Mouse (Mus musculus): ENCODE measurements at regions not wholly inside any gene's neighbourhood (a gene's known extent, or its start where the extent isn't known, plus 50 kb on each side); places are given as distances from the start of the nearest gene placed in this dataset.

DNA sequence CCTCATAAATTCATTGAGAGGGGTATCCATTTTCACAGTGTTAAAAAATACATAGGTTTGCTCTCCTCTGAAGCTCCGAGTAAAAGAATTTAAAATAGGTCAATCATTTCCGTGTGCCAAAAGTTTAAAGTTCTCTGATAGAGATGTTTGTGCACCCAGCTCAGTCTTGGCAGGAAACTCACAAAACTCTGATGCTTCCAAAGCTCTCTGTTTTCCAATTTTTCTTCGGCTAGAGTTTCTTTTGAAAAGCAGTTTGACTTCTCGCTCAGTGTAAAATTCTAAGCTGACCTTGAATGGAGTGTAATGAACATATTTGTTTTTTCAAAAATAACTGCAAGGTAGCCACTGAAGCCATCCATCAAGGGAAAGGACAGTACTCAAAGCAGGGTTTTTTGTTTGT is 215.9 kb upstream of the Pgrmc2 start:
- TF ChIP-seq POLR2A (IDR thresholded peaks at IDR 0.05; ENCODE audit: borderline replicate concordance, extremely low read depth, low read depth, low read length): no peak
- no peak for TF ChIP-seq CTCF (IDR thresholded peaks at IDR 0.05; ENCODE audit: insufficient read depth, low read length)
- no peak for DNase-seq
- WGBS: 57% methylated on average over 4 of the region's 4 CpGs
- Histone ChIP-seq H3K4me1 (ENCODE audit: control insufficient read depth, insufficient read depth, low read length) (0 out of 2 replicates have a peak, but pooled peaks cover 5% of the 10 kb centered on the region), H3K4me3 (replicated peaks; ENCODE audit: extremely low read depth, low read depth, low read length) (no peak overlapping the region)

DNA sequence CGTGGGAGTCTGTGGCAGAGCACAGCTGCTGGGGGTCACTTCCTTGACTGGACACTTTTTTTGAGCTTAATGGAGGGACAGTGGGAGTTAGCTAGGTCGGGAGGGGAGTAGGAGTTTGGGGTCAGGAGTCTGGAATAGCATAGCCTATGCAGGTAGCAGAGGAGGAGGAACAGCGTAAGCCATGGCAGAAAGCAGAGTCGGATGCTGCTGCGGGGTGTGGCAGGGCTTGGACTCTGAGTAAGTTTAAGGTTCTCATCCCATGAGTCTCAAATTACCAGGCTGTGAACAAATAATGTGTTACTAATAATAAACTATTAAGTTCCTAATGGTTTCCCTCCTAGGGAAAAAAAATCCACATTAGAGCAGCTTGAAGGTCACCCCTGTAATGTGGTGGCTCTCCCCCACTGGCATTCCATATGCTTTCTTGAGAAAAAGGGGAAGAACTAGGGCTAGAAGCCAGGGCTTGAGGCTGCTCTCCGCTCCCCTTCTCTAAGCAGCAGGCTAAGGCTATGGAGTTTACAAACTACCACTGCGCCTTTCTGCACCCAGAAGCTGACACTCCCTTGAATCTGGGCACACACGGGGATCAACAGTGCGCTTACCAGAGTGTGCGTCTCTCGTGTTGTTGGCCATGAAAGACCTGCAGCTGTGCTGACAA is 213.4 kb upstream of the Pgrmc2 start:
- TF ChIP-seq CTCF (IDR thresholded peaks at IDR 0.05; ENCODE audit: insufficient read depth, low read length) (no peak), POLR2A (IDR thresholded peaks at IDR 0.05; ENCODE audit: borderline replicate concordance, extremely low read depth, low read depth, low read length) (no peak)
- Histone ChIP-seq H3K4me1 (ENCODE audit: control insufficient read depth, insufficient read depth, low read length) (0 out of 2 replicates have a peak, but pooled peaks cover 5% of the 10 kb centered on the region), H3K4me3 (replicated peaks; ENCODE audit: extremely low read depth, low read depth, low read length) (no peak overlapping the region)
- 70% methylated on average over 11 of the region's 11 CpGs for WGBS
- no peak for DNase-seq

DNA sequence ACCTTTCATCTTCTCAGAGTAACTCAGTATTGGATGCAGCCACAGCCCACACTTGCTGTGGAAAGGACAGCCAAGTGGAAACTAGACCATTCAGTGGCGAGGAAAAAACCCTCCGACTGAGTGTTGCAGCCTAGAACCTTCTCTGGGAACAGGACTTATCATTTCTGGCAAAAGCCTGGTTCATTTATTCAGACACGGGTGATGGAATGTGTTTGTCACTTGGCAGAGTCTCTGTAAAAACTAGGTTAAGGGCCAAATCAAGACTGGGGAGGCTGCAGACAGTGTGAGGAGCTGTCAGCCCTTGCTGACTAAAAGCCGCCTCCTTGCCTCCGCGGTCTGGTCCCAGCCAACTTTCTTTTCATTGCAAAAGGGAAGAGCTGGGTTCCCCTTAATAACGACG is 212.3 kb upstream of the Pgrmc2 start:
- TF ChIP-seq POLR2A (IDR thresholded peaks at IDR 0.05; ENCODE audit: borderline replicate concordance, extremely low read depth, low read depth, low read length) (no peak), CTCF (IDR thresholded peaks at IDR 0.05; ENCODE audit: insufficient read depth, low read length) (no peak)
- peak; percentile 8 for DNase-seq
- Histone ChIP-seq H3K4me3 (replicated peaks; ENCODE audit: extremely low read depth, low read depth, low read length) (no peak overlapping the region), H3K4me1 (ENCODE audit: control insufficient read depth, insufficient read depth, low read length) (0 out of 2 replicates have a peak, but pooled peaks cover 5% of the 10 kb centered on the region)
- WGBS: 46% methylated on average over 8 of the region's 8 CpGs

DNA sequence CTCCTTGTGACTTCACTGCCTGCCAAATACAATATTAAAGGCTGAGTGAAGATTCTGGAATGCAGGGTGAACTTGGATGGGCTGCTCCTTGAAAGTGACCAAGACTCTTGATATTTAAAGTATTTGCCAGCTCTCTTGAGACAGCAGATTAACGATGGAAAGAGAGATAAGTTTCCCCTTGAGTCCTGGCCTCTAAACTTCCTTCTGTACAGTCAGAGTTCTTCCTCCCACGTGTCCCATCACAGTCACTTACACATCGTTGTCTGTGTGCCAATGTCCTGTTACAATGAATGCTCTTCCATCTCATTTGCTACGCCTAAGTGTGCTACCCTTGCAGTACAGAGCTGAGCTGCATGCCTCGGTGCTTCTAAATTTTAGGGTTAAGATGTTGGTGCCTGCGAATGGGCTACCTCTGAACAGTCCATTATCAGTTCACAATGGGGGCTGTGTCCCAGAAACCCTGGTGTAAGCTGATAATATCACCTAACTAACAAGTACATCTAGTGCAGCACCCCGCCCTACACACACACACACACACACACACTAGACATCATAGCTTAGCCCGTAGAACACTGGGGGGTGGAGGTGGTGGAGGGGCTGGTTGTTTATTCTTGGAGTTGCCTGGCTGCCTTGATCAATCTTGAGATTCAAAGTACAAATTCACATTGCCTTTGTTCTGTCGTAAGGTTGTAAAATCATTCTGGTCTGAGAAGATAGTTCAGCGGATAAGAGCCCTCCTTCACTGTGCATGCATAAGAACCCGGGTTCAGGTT is 207.9 kb upstream of the Pgrmc2 start:
- no peak for DNase-seq
- TF ChIP-seq CTCF (IDR thresholded peaks at IDR 0.05; ENCODE audit: insufficient read depth, low read length): no peak
- TF ChIP-seq POLR2A (IDR thresholded peaks at IDR 0.05; ENCODE audit: borderline replicate concordance, extremely low read depth, low read depth, low read length): no peak
- 49% methylated on average over 11 of the region's 11 CpGs for WGBS

DNA sequence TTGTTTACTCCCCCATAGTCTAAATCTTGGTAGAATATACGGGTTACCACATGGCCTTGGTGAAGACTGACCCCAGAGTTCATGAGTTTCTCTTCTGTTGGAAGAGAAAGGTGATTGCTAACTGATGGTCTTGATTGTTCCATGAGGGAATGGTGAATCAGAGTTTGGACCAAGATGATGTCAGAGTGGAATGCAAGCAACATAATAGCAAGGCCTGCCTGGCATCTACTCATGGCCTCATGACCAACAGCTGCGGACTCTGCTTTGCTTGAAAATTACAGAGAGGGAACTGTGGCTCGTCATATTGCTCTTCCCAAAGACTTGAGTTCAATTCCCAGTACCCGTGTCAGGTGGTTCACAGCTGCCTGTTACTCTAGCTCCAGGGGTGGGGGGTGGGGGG is 205.9 kb upstream of the Pgrmc2 start:
- WGBS: 85% methylated on average over 4 of the region's 4 CpGs
- no peak overlapping the region for H3K4me3 ChIP-seq (replicated peaks; ENCODE audit: extremely low read depth, low read depth, low read length)
- H3K4me1 ChIP-seq (ENCODE audit: control insufficient read depth, insufficient read depth, low read length): no peaks in the 10 kb centered on the region
- no peak for TF ChIP-seq POLR2A (IDR thresholded peaks at IDR 0.05; ENCODE audit: borderline replicate concordance, extremely low read depth, low read depth, low read length)
- no peak for TF ChIP-seq CTCF (IDR thresholded peaks at IDR 0.05; ENCODE audit: insufficient read depth, low read length)
- no peak for DNase-seq

More for the DNA sequence above, 207.9 kb upstream of the Pgrmc2 start:
- Histone ChIP-seq H3K4me1 (ENCODE audit: control insufficient read depth, insufficient read depth, low read length) (0 out of 2 replicates have a peak, but pooled peaks cover under 1% of the 10 kb centered on the region), H3K4me3 (replicated peaks; ENCODE audit: extremely low read depth, low read depth, low read length) (no peak overlapping the region)

DNA sequence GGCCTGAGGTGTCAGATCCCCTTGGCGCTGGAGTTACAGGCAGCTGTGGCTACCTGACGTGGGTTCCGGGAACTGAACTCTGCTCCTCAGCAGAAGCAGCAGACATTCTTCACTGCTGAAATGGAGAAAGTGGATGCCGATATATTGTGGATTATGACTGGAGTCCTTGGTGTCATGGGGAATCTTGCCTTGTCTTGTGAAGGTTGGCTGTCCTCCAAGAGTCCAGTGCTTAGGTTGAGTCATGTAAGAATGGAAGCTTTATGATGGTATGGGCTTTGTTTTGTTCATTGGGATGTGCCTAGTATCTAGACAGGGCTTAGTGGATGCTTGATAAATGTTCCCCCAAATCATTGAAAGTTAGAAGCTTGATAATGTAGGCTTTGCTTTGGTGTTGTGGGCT is 205.2 kb upstream of the Pgrmc2 start:
- no peak overlapping the region for H3K4me3 ChIP-seq (replicated peaks; ENCODE audit: extremely low read depth, low read depth, low read length)
- 89% methylated on average over 4 of the region's 4 CpGs for WGBS
- no peaks in the 10 kb centered on the region for H3K4me1 ChIP-seq (ENCODE audit: control insufficient read depth, insufficient read depth, low read length)
- no peak for TF ChIP-seq CTCF (IDR thresholded peaks at IDR 0.05; ENCODE audit: insufficient read depth, low read length)
- no peak for TF ChIP-seq POLR2A (IDR thresholded peaks at IDR 0.05; ENCODE audit: borderline replicate concordance, extremely low read depth, low read depth, low read length)
- no peak for DNase-seq

DNA sequence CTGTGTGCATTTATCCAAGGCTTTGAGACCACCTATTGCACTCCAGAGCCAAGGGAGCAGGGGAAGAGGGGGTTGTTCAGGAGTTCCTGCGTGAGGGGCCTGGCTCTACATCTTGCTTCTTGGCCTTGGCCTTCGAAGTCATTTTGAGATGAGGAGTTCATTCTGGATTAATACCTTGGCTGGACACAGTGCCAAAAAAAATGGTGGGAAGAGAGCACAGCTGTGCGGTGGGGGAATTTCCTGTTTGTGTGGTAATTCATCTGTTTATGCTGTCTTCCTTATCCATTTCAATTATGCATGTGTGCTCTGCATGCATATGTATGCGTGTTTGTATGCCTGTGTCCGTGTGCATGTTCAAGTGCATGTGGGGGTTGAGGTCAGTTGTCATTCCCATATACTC is 202.5 kb upstream of the Pgrmc2 start:
- no peaks in the 10 kb centered on the region for H3K4me1 ChIP-seq (ENCODE audit: control insufficient read depth, insufficient read depth, low read length)
- no peak overlapping the region for H3K4me3 ChIP-seq (replicated peaks; ENCODE audit: extremely low read depth, low read depth, low read length)
- TF ChIP-seq CTCF (IDR thresholded peaks at IDR 0.05; ENCODE audit: insufficient read depth, low read length) (no peak), POLR2A (IDR thresholded peaks at IDR 0.05; ENCODE audit: borderline replicate concordance, extremely low read depth, low read depth, low read length) (no peak)
- 47% methylated on average over 5 of the region's 5 CpGs for WGBS
- DNase-seq: no peak

DNA sequence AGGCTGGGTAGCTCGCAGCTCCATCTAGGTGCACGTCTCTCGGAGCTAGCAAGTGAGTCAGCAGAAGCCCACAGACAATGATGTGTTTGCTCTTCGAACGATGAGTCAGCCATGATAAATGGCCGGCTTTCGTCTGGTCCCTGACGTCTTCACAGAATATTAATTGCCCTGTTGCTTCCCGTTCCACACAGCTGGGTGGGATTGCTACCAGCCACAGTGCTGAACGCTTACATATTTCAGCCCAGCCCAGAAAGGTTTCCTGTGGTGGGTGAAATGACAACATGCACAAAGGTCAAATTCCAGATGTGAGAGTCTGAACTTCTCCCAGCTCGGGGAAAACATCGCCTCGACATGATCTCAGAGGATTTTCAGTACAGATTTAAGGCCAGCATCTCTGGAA is 202.1 kb upstream of the Pgrmc2 start:
- Histone ChIP-seq H3K4me3 (replicated peaks; ENCODE audit: extremely low read depth, low read depth, low read length) (no peak overlapping the region), H3K4me1 (ENCODE audit: control insufficient read depth, insufficient read depth, low read length) (no peaks in the 10 kb centered on the region)
- TF ChIP-seq POLR2A (IDR thresholded peaks at IDR 0.05; ENCODE audit: borderline replicate concordance, extremely low read depth, low read depth, low read length) (no peak), CTCF (IDR thresholded peaks at IDR 0.05; ENCODE audit: insufficient read depth, low read length) (no peak)
- no peak for DNase-seq
- WGBS: 18% methylated on average over 13 of the region's 13 CpGs

DNA sequence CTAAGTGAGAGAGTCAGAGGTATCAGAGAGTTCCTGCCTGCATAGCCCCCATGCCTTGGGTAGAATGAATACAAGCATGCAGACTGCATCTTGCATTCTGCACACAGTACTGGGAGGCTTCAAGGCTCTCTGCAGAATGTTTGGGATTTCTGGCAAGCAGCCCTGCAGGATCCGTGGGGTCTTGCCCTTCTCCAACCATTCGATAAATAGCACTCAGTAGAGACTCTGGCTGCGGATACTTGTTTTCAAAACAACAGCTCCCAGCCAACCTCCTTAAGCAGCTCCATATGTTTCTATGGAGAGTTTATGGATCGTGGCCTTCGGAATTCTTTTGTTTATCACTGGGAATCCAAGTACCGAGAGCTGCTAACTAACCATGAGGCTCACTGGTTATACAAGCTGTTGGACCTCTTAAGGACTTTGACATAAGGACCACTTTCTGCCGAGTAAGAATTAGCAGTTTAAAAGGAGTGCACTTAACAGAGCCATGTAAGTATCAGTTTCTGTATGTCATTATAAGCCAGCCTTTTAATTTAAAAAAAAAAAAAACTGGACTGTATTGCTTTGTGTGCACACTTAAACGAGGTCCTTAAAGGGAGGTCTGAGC is 199.7 kb upstream of the Pgrmc2 start:
- TF ChIP-seq CTCF (IDR thresholded peaks at IDR 0.05; ENCODE audit: insufficient read depth, low read length): no peak
- TF ChIP-seq POLR2A (IDR thresholded peaks at IDR 0.05; ENCODE audit: borderline replicate concordance, extremely low read depth, low read depth, low read length): no peak
- no peak for DNase-seq
- Histone ChIP-seq H3K4me3 (replicated peaks; ENCODE audit: extremely low read depth, low read depth, low read length) (no peak overlapping the region), H3K4me1 (ENCODE audit: control insufficient read depth, insufficient read depth, low read length) (no peaks in the 10 kb centered on the region)
- WGBS: 28% methylated on average over 8 of the region's 8 CpGs
